Mouse (Mus musculus) midbrain, embryonic 15.5 days (tissue): ENCODE data around the gene A630095N17Rik. TPM values are rescaled to one million over a fixed set of nuclear protein-coding genes. Genes with fewer than 3 reads are reported as not detected.
A peak's percentile ranks its signal among the peaks of the same experiment; 100 is the strongest.

Experiments used
- ATAC-seq: fragments of 200-750 bp; cut with Nextera tagmentation; replicated peaks from 2 replicates; pipeline ENCODE4 v1.8.0; 2017; ENCODE audit warnings: moderate TSS enrichment
- H3K27ac ChIP-seq: fragments of 300-500 bp; sonication (generic); 2 replicates; pipeline ENCODE4 v1.5.1; 2015; ENCODE audit warnings: mild to moderate bottlenecking, inconsistent platforms
- H3K27me3 ChIP-seq: fragments of 300-500 bp; sonication (generic); replicated peaks from 2 replicates; pipeline ENCODE4 v1.6.1; 2015; ENCODE audit warnings: inconsistent platforms
- H3K36me3 ChIP-seq: fragments of 300-500 bp; sonication (generic); replicated peaks from 2 replicates; pipeline ENCODE4 v1.6.1; 2015; ENCODE audit warnings: inconsistent platforms
- H3K4me1 ChIP-seq: fragments of 300-500 bp; sonication (generic); 2 replicates; pipeline ENCODE4 v1.6.1; 2015; ENCODE audit warnings: inconsistent platforms
- H3K4me2 ChIP-seq: fragments of 300-500 bp; sonication (generic); 2 replicates; pipeline ENCODE4 v1.6.1; 2015; ENCODE audit warnings: inconsistent platforms, mild to moderate bottlenecking, moderate library complexity
- H3K4me3 ChIP-seq: fragments of 300-500 bp; sonication (generic); 2 replicates; pipeline ENCODE4 v1.5.1; 2015; ENCODE audit warnings: mild to moderate bottlenecking, inconsistent platforms
- H3K9ac ChIP-seq: fragments of 300-500 bp; sonication (generic); 2 replicates; pipeline ENCODE4 v1.6.1; 2015; ENCODE audit warnings: mild to moderate bottlenecking, inconsistent platforms
- H3K9me3 ChIP-seq: fragments of 300-500 bp; sonication (generic); 2 replicates; pipeline ENCODE4 v1.6.1; 2016; ENCODE audit warnings: inconsistent platforms
- WGBS: fragments of 180-500 bp; shearing (Covaris S2); methylation state at CpG from one replicate; pipeline ENCODE4 v1.1.7; 2015; ENCODE audit warnings: mixed read lengths; 5-methylcytosine and 5-hydroxymethylcytosine counted together
- polyA plus RNA-seq: library from polyadenylated mRNA; unstranded; fragments of >200 nt; fragmentation: Nextera tagmentation; extraction: Ambion mirVana; gene quantifications from 2 replicates; pipeline ENCODE4 v1.2.1, GENCODE M21; 2015

Gene A630095N17Rik
- polyA plus RNA-seq, 1 experiment from 2014 or later = not detected

GRCm38 (mm10) chr1:75218227-75219001 is 13.5 kb downstream of the A630095N17Rik start:
- peak overlapping the region; percentile 79 for H3K4me2 ChIP-seq
- peak overlapping the region; percentile 35; the same call in 1 of the 2 replicates for H3K9ac ChIP-seq
- H3K27ac ChIP-seq = no peak overlapping the region
- H3K4me3 ChIP-seq = peak overlapping the region; percentile 48
- peak; percentile 49 for ATAC-seq
- peaks cover 56% of the 10 kb centered on the region for H3K27me3 ChIP-seq
- no peaks in the 10 kb centered on the region for H3K9me3 ChIP-seq
- peaks cover 9% of the 10 kb centered on the region; the same call in 1 of the 2 replicates for H3K36me3 ChIP-seq
- 1% methylated on average over 38 of the region's 38 CpGs for WGBS
- H3K4me1 ChIP-seq = peaks cover 16% of the 10 kb centered on the region

- peaks cover 56% of the 10 kb centered on the region for H3K27me3 ChIP-seq
- no peaks in the 10 kb centered on the region for H3K9me3 ChIP-seq
- 6% methylated on average over 6 of the region's 6 CpGs for WGBS
These were observed 14.0 kb downstream of the A630095N17Rik start for GRCm38 (mm10) chr1:75217893-75218226.

DNA sequence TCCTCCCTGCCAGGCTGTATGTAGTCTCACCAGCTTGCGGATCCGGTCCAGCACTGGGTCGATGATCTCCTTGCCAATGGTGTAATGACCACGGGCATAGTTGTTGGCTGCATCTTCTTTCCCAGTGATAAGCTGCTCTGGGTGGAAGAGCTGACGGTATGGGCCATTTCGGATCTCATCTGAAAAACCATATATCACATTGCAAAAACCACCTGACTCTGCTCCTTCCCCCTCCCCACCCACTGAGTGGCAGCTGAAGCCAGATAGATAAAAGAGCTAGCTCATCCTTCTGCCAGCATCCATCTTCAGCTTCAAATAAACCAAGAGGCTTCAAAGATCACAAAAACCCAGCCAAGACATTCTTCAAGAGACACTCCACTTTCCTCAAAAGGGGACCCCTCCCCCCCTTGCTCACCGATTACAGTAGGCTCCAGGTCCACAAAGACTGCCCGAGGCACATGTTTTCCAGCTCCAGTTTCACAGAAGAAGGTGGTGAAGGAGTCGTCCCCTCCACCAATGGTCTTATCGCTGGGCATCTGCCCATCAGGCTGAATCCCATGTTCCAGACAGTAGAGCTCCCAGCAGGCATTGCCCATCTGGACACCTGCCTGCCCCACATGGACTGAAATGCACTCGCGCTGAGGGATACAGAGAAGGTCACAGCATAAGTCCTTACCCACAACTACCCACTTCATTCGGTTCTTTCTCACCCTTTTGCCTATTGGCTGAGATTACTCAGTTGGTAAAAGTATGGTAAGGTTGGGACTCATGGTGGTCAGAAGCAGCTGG is 14.9 kb downstream of the A630095N17Rik start:
- H3K9ac ChIP-seq = no peak overlapping the region
- peaks cover 50% of the 10 kb centered on the region for H3K27me3 ChIP-seq
- peaks cover 26% of the 10 kb centered on the region for H3K4me1 ChIP-seq
- no peak overlapping the region for H3K27ac ChIP-seq
- H3K4me2 ChIP-seq = no peak overlapping the region
- ATAC-seq = no peak
- H3K9me3 ChIP-seq = no peaks in the 10 kb centered on the region
- 85% methylated on average over 13 of the region's 13 CpGs for WGBS
- no peak overlapping the region for H3K4me3 ChIP-seq
- H3K36me3 ChIP-seq = peaks cover 16% of the 10 kb centered on the region; the same call in 1 of the 2 replicates

More at GRCm38 (mm10) chr1:75217893-75218226, 14.0 kb downstream of the A630095N17Rik start:
- Histone ChIP-seq H3K36me3 (peaks cover 11% of the 10 kb centered on the region; the same call in 1 of the 2 replicates), H3K9ac (no peak overlapping the region), H3K4me1 (peaks cover 17% of the 10 kb centered on the region), H3K27ac (no peak overlapping the region), H3K4me3 (no peak overlapping the region), H3K4me2 (peak overlapping the region; percentile 79; the same call in 1 of the 2 replicates)
- ATAC-seq = no peak

DNA sequence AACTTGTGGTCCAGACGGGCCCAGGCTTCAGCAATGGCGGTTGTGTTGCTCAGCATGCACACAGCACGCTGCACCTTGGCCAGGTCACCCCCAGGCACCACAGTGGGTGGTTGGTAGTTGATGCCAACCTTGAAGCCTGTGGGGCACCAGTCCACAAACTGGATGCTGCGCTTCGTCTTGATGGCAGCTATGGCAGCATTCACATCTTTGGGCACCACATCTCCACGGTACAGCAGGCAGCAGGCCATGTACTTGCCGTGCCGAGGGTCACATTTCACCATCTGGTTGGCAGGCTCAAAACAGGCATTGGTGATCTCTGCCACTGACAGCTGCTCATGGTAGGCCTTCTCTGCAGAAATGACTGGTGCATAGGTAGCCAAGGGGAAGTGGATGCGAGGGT is 16.1 kb downstream of the A630095N17Rik start:
- no peaks in the 10 kb centered on the region for H3K9me3 ChIP-seq
- no peak overlapping the region for H3K4me2 ChIP-seq
- no peak for ATAC-seq
- peaks cover 16% of the 10 kb centered on the region; the same call in 1 of the 2 replicates for H3K36me3 ChIP-seq
- no peak overlapping the region for H3K4me3 ChIP-seq
- H3K27me3 ChIP-seq = peaks cover 40% of the 10 kb centered on the region
- 88% methylated on average over 9 of the region's 9 CpGs for WGBS
- H3K27ac ChIP-seq = no peak overlapping the region
- peaks cover 35% of the 10 kb centered on the region for H3K4me1 ChIP-seq
- H3K9ac ChIP-seq = no peak overlapping the region

DNA sequence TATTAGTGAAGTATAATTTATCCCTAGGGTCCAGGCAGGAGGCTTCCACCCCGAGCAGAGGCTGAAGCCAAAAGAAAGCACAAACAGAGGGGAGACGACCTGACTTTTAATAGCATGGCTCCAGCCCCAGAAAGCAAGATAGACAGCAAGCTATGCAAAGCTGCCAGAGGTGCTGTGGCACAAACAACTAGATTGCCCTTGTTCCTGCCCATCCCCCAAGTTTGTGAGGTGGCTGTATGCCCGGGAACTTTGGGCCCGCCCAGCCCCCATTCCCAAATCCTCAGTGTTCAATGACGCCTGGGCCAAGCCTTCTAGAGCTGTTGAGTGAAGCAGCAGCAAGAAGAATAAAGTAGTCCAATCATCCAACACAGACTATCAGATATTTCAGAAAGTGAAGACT is 17.0 kb downstream of the A630095N17Rik start:
- Histone ChIP-seq H3K4me3 (no peak overlapping the region), H3K36me3 (peaks cover 16% of the 10 kb centered on the region; the same call in 1 of the 2 replicates), H3K4me1 (peaks cover 39% of the 10 kb centered on the region), H3K27me3 (peaks cover 31% of the 10 kb centered on the region), H3K4me2 (no peak overlapping the region), H3K9me3 (no peaks in the 10 kb centered on the region), H3K9ac (no peak overlapping the region), H3K27ac (no peak overlapping the region)
- 81% methylated on average over 5 of the region's 5 CpGs for WGBS
- no peak for ATAC-seq

- no peak overlapping the region for H3K27ac ChIP-seq
- peaks cover 16% of the 10 kb centered on the region; the same call in 1 of the 2 replicates for H3K36me3 ChIP-seq
- peaks cover 27% of the 10 kb centered on the region for H3K27me3 ChIP-seq
- H3K4me1 ChIP-seq = peaks cover 39% of the 10 kb centered on the region
- H3K4me2 ChIP-seq = no peak overlapping the region
- no peak overlapping the region for H3K4me3 ChIP-seq
- no peaks in the 10 kb centered on the region for H3K9me3 ChIP-seq
- ATAC-seq = no peak
- WGBS = 83% methylated on average over 2 of the region's 2 CpGs
- no peak overlapping the region for H3K9ac ChIP-seq
These were observed 17.5 kb downstream of the A630095N17Rik start for GRCm38 (mm10) chr1:75214442-75214841.

GRCm38 (mm10) chr1:75213096-75213495 is 18.8 kb downstream of the A630095N17Rik start:
- no peak for ATAC-seq
- Histone ChIP-seq H3K9me3 (no peaks in the 10 kb centered on the region), H3K4me3 (no peak overlapping the region), H3K27me3 (peaks cover 19% of the 10 kb centered on the region), H3K36me3 (peaks cover 16% of the 10 kb centered on the region; the same call in 1 of the 2 replicates), H3K27ac (no peak overlapping the region), H3K9ac (no peak overlapping the region), H3K4me2 (no peak overlapping the region), H3K4me1 (peaks cover 38% of the 10 kb centered on the region)
- WGBS = 89% methylated on average over 7 of the region's 7 CpGs

DNA sequence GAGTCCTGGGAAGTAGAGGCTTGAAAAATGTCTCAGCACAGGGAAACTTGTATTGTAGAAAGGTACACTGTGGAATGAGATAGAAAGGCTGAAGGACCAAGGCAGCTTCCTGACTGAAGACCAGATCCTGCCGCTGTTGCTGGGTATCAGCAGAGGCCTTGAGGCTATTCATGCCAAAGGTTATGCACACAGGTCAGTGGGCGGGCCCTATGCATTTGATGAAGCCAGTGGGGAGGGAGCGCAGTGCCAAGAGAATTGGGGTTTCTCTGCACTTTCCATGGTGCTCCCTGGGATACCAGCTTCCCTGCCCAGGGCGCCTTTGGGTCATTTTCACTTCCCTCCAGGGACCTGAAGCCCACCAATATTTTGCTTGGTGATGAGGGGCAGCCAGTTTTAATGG is 19.4 kb downstream of the A630095N17Rik start:
- 91% methylated on average over 4 of the region's 4 CpGs for WGBS
- peaks cover 38% of the 10 kb centered on the region for H3K4me1 ChIP-seq

DNA sequence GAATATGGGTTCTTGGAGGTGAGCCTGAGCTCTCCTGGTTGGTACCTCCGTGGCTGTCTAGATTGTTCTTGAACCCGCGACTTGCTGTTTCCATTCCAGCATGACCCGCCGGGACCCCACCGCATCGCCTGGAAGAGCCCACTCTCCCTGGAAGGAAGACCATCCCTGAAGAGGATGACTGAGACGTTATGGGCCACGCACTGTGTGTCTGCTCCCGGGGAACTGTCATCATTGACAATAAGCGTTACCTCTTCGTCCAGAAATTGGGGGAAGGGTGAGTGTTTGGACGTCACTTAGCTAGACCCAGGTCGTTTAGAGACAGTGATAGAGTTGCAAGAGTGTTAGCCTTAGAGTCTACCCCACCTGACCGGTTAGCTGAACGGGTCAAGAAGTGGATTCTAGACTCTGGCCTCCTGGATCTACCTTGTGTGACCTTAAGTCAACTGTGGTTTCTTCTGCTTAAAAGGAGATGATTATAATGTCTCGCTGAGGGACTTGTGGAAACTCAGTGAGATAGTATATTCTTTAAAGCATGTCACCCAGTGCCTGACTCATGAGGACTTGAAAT is 20.7 kb downstream of the A630095N17Rik start:
- ATAC-seq = peak; percentile 11; the same call in 1 of the 2 replicates
- Histone ChIP-seq H3K4me3 (peak overlapping the region; percentile 83), H3K4me2 (peak overlapping the region; percentile 82), H3K27ac (peak overlapping the region; percentile 60; the same call in 1 of the 2 replicates), H3K4me1 (peaks cover 38% of the 10 kb centered on the region), H3K9me3 (no peaks in the 10 kb centered on the region), H3K9ac (peak overlapping the region; percentile 95), H3K27me3 (0 out of 2 replicates have a peak, but pooled peaks cover 3% of the 10 kb centered on the region), H3K36me3 (peaks cover 16% of the 10 kb centered on the region; the same call in 1 of the 2 replicates)
- WGBS = 11% methylated on average over 17 of the region's 17 CpGs

More for the DNA sequence above, 19.4 kb downstream of the A630095N17Rik start:
- Histone ChIP-seq H3K4me3 (no peak overlapping the region), H3K9me3 (no peaks in the 10 kb centered on the region), H3K9ac (no peak overlapping the region), H3K27ac (no peak overlapping the region), H3K27me3 (peaks cover 13% of the 10 kb centered on the region), H3K36me3 (peaks cover 16% of the 10 kb centered on the region; the same call in 1 of the 2 replicates), H3K4me2 (no peak overlapping the region)
- ATAC-seq = no peak

DNA sequence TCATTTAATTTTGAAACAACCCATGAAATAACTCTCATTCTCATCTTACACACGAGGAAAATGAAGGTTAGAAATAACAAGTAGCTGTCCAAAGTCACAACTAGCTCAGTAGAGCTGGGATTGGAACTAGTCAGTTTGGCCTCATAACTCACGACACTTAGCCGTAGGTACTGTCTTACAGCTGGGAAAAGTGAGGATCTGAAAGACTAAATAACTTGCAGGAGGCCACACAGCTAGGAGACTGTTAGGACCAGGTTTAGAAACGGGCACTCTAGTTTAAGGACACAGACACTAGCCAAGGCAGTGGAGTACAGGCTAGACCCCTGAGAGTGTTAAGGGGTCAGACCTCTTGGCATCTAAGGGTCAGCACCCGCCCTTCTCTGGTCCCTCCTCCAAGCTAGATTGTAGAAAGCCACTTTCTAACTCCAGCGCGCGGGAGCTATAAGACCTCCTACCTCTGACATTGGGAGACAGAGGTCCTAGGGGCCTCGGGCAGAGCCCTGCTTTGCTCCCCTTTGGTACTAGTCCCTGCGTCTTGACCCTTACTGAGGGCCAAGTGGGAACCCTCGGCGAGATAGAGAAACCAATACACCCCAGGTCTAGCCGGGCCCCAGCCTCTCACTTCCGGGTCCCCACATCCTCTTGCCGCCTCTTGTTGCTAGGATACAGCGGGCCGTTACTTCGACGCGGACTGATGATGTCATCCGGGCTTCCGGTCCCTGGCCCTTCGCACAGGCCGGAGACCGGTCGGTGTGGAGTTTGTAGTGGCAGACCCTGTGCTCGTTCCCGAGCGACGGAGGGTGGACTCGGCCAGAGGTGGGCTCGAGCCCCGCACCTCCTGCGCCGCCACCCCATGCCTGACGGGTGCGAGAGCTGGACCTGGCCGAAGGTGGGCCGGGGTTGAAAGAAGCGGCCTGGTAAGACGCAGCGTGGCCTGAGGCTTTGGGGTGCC is 21.5 kb downstream of the A630095N17Rik start, which contains the start of the genes Glb1l and Stk16:
Glb1l (minus strand) TSS at position 678 of the 952 bp plus-strand sequence.
Stk16 (plus strand) TSS at position 703 of the 952 bp plus-strand sequence.
- no peaks in the 10 kb centered on the region for H3K9me3 ChIP-seq
- ATAC-seq = peak; percentile 96
- H3K4me3 ChIP-seq = peak within 1 kb of the TSS; percentile 83
- peak within 1 kb of the TSS; percentile 95 for H3K9ac ChIP-seq
- peak within 1 kb of the TSS; percentile 60; the same call in 1 of the 2 replicates for H3K27ac ChIP-seq
- H3K4me2 ChIP-seq = peak within 1 kb of the TSS; percentile 82
- H3K27me3 ChIP-seq = no peaks in the 10 kb centered on the region
- peaks cover 16% of the 10 kb centered on the region; the same call in 1 of the 2 replicates for H3K36me3 ChIP-seq
- peaks cover 38% of the 10 kb centered on the region for H3K4me1 ChIP-seq
- WGBS = 5% methylated on average over 42 of the region's 42 CpGs
